Mouse (Mus musculus) hindbrain, postnatal 0 days (tissue): ENCODE measurements around the gene Rbp2. TPM values are rescaled to one million over a fixed set of nuclear protein-coding genes. Genes with fewer than 3 reads are reported as not detected.

Source experiments
- ATAC-seq: fragments of 200-750 bp; cut with Nextera tagmentation; 2 replicates; pipeline ENCODE4 v1.8.0; 2017; ENCODE audit warnings: mild to moderate bottlenecking, moderate TSS enrichment, moderate library complexity
- DNase-seq: peaks from one replicate; pipeline ENCODE4 v3.0.0-alpha.2; 2015; ENCODE audit warnings: low spot score
- H3K27ac ChIP-seq: fragments of 300-500 bp; sonication (generic); 2 replicates; pipeline ENCODE4 v1.5.1; 2014; ENCODE audit warnings: mild to moderate bottlenecking
- H3K27me3 ChIP-seq: fragments of 300-500 bp; sonication (generic); 2 replicates; pipeline ENCODE4 v1.6.1; 2014; ENCODE audit warnings: low read length, mixed read lengths; ENCODE audit not compliant: insufficient read depth
- H3K36me3 ChIP-seq: fragments of 300-500 bp; sonication (generic); 2 replicates; pipeline ENCODE4 v1.6.1; 2014; ENCODE audit warnings: low read length, mixed read lengths; ENCODE audit not compliant: insufficient read depth
- H3K4me1 ChIP-seq: fragments of 300-500 bp; sonication (generic); 2 replicates; pipeline ENCODE4 v1.6.1; 2014; ENCODE audit warnings: antibody characterized with exemption, low read length, mixed read lengths; ENCODE audit not compliant: insufficient read depth
- H3K4me2 ChIP-seq: fragments of 300-500 bp; sonication (generic); 2 replicates; pipeline ENCODE4 v1.6.1; 2014; ENCODE audit warnings: low read depth, mild to moderate bottlenecking, low read length, moderate library complexity, mixed read lengths
- H3K4me3 ChIP-seq: fragments of 300-500 bp; sonication (generic); 2 replicates; pipeline ENCODE4 v1.5.1; 2014; ENCODE audit warnings: low read length
- H3K9ac ChIP-seq: fragments of 300-500 bp; sonication (generic); replicated peaks from 2 replicates; pipeline ENCODE4 v1.6.1; 2014; ENCODE audit warnings: mild to moderate bottlenecking, low read length, moderate library complexity, mixed read lengths
- H3K9me3 ChIP-seq: fragments of 300-500 bp; sonication (generic); 2 replicates; pipeline ENCODE4 v1.6.1; 2016; ENCODE audit warnings: low read length, mixed read lengths
- CTCF ChIP-seq: IDR thresholded peaks from 2 replicates; pipeline ENCODE4 v1.5.1; 2016; ENCODE audit warnings: antibody characterized with exemption, control low read depth, low read depth
- WGBS: fragments of 180-500 bp; shearing (Covaris S2); extraction: QIAGEN DNeasy Blood & Tissue Kit; methylation state at CpG from one replicate; pipeline ENCODE4 v1.1.7; 2014; 5-methylcytosine and 5-hydroxymethylcytosine counted together
- polyA plus RNA-seq: library from polyadenylated mRNA; unstranded; fragments of >200 nt; fragmentation: Nextera tagmentation; extraction: Ambion mirVana; gene quantifications from 2 replicates; pipeline ENCODE4 v1.2.1, GENCODE M21; 2015
- total RNA-seq: library from RNA; depleted of rRNA; stranded (reverse); fragments of >200 nt; gene quantifications from 2 replicates; pipeline ENCODE4 v1.2.3, GENCODE M21; 2014; rRNA removed

Gene Rbp2
- 1.4 TPM in 1 of 2 replicates, not detected in the other for total RNA-seq
- polyA plus RNA-seq, result 1.1 and 1.9 TPM in 2 replicates

DNA sequence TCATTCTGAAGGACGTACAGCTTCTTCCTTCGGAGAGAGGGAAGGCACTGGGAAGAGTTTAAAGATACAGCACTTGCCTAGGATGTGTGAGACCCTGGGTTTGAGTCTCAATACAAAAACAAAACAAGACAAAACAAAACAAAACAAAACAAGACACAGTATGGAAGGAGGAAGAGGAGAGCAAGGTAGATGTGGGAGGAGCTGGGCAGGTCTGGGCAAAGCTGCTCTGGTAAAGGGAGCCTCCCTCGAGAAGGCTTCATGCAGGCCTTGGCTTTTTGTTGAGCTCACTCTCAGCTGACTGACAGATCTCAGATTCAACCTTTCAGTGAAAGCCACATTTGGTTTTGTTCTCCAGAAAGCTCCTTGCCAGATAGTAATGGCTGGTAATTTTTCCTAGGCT is at the start of gene Rbp2:
Gene Rbp2 (plus strand): TSS at position 301 of the 400 bp plus-strand sequence.
- H3K4me2 ChIP-seq, result no peak within 1 kb of the TSS
- WGBS, result 95% methylated on average over 3 of the region's 3 CpGs
- H3K9me3 ChIP-seq, result no peaks in the 10 kb centered on the region
- DNase-seq (no peak), ATAC-seq (no peak)
- no peaks in the 10 kb centered on the region for H3K4me1 ChIP-seq
- H3K36me3 ChIP-seq, result no peaks in the 10 kb centered on the region
- H3K27me3 ChIP-seq, result no peaks in the 10 kb centered on the region
- H3K27ac ChIP-seq, result no peak within 1 kb of the TSS
- no peak within 1 kb of the TSS for H3K4me3 ChIP-seq
- H3K9ac ChIP-seq, result no peak within 1 kb of the TSS
- TF ChIP-seq CTCF, result no peak

DNA sequence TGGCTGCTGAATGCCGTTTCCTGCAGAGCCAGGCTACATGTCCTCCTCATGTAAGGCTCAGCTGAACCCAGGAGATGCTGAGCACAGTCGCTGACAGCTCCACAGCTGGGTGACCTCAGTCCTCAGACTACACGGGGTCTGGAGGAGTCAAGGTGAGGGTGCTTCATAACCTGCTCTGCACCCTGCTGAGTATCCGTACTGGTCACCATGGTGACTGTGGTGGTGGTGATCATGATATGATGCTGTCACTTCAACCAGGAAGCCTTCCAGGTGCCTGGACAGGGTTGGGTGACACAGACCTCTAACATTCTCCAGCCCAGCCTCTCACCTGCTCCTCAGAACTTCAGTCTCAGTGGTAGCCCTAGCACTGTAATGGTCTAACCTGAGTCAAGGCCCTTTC is 48.1 kb upstream of the Rbp2 start:
- 82% methylated on average over 4 of the region's 4 CpGs for WGBS
- no peaks in the 10 kb centered on the region for H3K36me3 ChIP-seq
- DNase-seq (no peak), ATAC-seq (no peak; the same call in 1 of the 2 replicates)
- no peak overlapping the region for H3K4me3 ChIP-seq
- H3K4me1 ChIP-seq, result no peaks in the 10 kb centered on the region
- no peak for TF ChIP-seq CTCF
- no peaks in the 10 kb centered on the region for H3K9me3 ChIP-seq
- no peaks in the 10 kb centered on the region for H3K27me3 ChIP-seq
- no peak overlapping the region for H3K27ac ChIP-seq
- H3K4me2 ChIP-seq, result no peak overlapping the region
- H3K9ac ChIP-seq, result no peak overlapping the region

DNA sequence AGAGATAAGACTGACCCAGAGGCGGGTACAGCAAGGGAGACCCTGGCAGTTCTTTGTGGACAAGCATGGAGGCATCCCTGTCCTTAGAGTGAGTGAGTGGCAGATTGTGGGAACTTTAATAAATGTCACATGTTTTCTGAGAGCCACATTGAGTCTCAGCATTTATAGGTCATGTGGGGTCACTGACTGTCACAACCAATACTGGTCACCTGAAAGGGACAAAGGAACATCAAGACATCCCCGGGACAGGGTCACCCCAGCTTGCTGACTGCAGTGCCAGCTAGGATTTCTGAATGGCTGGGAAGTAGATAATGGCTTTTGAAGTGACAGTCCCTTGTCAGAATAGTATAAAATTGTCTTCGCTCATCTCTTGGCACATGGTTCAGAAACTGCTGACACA is 46.8 kb upstream of the Rbp2 start:
- H3K4me2 ChIP-seq, result no peak overlapping the region
- no peaks in the 10 kb centered on the region for H3K36me3 ChIP-seq
- no peak overlapping the region for H3K9ac ChIP-seq
- H3K4me3 ChIP-seq, result no peak overlapping the region
- 41% methylated on average over 3 of the region's 3 CpGs for WGBS
- no peaks in the 10 kb centered on the region for H3K4me1 ChIP-seq
- H3K27me3 ChIP-seq, result no peaks in the 10 kb centered on the region
- H3K27ac ChIP-seq, result no peak overlapping the region
- TF ChIP-seq CTCF, result no peak
- no peaks in the 10 kb centered on the region for H3K9me3 ChIP-seq
- DNase-seq (no peak), ATAC-seq (no peak)

DNA sequence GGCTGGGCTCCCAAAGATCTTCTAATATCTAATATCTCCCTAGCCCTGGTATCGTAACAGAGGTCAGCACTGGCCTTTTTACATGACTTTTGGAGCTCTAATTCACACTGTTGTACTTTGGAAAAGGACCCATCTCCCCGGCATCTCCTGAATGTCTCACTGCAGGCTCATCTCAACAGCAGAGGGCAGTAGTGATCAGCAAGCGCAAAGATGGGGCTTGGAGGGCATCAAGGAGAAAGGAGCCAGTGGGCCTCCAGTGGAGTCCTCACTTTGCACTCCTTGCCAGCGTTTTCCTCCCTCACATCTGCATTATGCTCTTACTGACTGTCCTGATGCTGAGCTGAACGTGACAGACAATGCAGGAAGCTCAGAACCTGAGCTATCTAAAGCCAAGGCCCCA is 43.3 kb upstream of the Rbp2 start:
- Histone ChIP-seq H3K4me2 (no peak overlapping the region), H3K9ac (no peak overlapping the region), H3K9me3 (no peaks in the 10 kb centered on the region), H3K27me3 (no peaks in the 10 kb centered on the region), H3K4me3 (no peak overlapping the region), H3K4me1 (no peaks in the 10 kb centered on the region), H3K27ac (no peak overlapping the region), H3K36me3 (no peaks in the 10 kb centered on the region)
- peak; percentile 61 for DNase-seq
- 52% methylated on average over 5 of the region's 5 CpGs for WGBS
- peak; percentile 78 for TF ChIP-seq CTCF
- 0 out of 2 replicates have a peak, but pooled peaks have one; percentile 27 for ATAC-seq

DNA sequence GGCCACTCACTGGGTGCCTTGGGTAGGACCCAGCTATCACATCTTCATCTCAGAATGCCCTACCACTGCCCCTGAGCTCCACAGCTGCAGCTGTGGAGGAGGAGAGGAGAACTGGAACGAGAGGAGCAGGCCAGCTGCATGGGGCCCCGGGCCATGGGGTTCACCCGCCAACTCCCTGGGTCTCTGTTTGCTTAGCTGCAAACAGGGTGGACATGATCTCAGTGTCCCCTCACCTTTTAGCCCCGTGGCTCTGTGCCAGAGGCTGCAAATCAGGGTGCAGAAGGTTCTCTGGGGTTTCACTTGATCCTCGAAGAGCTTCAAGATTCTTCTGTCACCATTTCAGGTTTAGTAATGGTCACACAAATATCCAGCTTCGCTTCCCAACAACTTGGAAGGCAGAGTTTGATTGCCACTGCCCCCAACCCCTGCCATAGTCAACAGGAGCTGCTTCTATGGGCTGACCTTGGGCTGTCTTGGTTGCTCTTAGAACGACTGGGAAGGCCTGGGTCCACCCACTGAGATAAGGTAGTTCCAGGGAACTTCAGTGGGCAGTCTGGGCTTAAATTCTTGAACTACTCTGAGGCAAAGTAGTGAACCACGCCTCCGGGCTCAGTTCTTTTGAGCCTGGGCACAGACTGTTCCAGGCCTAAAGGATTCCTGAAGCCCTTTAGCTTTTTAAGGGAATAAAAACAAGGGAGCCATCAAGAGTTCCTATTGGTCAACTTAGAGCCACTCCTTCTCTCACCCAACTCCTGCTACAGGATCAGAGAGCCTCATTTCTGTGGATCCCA is 40.4 kb upstream of the Rbp2 start:
- no peaks in the 10 kb centered on the region for H3K27me3 ChIP-seq
- H3K36me3 ChIP-seq, result no peaks in the 10 kb centered on the region
- H3K4me2 ChIP-seq, result no peak overlapping the region
- no peak overlapping the region for H3K27ac ChIP-seq
- H3K9me3 ChIP-seq, result no peaks in the 10 kb centered on the region
- no peak overlapping the region for H3K4me3 ChIP-seq
- no peaks in the 10 kb centered on the region for H3K4me1 ChIP-seq
- 81% methylated on average over 9 of the region's 9 CpGs for WGBS
- DNase-seq, result no peak
- TF ChIP-seq CTCF, result no peak
- ATAC-seq, result no peak
- no peak overlapping the region for H3K9ac ChIP-seq

DNA sequence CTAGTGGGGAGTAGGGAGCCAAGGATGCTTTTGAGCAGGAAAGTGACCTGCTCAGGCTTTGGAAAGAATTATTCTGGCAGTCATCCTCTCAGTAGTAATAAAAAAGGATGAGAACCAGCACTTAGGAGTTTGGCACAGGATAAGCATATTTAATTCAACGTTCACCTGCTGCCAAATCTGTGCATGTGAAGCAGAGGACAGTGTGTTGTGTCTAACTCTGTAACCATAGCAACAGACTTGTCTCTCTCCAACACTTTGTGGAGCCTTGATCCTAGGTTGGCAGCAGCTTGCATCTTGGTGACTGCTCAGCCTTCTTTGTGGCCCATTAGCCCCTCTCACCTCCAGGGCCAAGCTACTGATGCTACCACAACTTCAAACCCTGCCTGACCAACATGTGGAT is 34.9 kb upstream of the Rbp2 start:
- ATAC-seq (peak; percentile 47; the same call in 1 of the 2 replicates), DNase-seq (peak; percentile 43)
- WGBS, result 54% methylated on average over 1 of the region's 1 CpGs
- no peak overlapping the region for H3K4me2 ChIP-seq
- TF ChIP-seq CTCF, result no peak
- H3K9ac ChIP-seq, result no peak overlapping the region
- no peaks in the 10 kb centered on the region for H3K27me3 ChIP-seq
- H3K4me1 ChIP-seq, result no peaks in the 10 kb centered on the region
- H3K27ac ChIP-seq, result no peak overlapping the region
- no peak overlapping the region for H3K4me3 ChIP-seq
- H3K36me3 ChIP-seq, result no peaks in the 10 kb centered on the region
- no peaks in the 10 kb centered on the region for H3K9me3 ChIP-seq

DNA sequence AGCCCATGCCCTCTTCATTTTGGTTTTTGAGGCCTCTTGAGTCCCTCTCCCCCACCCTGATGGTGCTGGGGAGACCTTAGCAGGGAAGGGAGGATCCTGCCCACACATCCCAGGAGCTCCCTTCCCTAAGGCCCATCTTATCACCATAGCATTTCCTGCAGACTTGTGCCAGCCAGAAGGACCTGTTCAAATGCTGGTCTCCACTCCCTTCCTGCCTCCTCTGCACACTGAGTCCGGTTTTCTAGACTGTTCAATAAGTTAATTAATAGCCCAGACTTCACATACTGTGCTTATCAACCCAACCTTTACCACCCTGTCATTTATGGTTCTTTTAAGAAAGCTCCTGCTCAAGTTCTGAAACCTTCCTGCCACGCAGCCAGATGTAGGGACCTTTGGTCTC is 19.2 kb upstream of the Rbp2 start:
- H3K36me3 ChIP-seq, result no peaks in the 10 kb centered on the region
- DNase-seq (no peak), ATAC-seq (no peak)
- H3K9me3 ChIP-seq, result no peaks in the 10 kb centered on the region
- no peak overlapping the region for H3K9ac ChIP-seq
- no peaks in the 10 kb centered on the region for H3K4me1 ChIP-seq
- no peaks in the 10 kb centered on the region for H3K27me3 ChIP-seq
- 80% methylated on average over 2 of the region's 2 CpGs for WGBS
- no peak overlapping the region for H3K4me2 ChIP-seq
- TF ChIP-seq CTCF, result no peak
- H3K4me3 ChIP-seq, result no peak overlapping the region
- no peak overlapping the region for H3K27ac ChIP-seq
